Mouse (Mus musculus) thymus, postnatal 10 days (tissue): ENCODE measurements at regions not wholly inside any gene's neighbourhood (a gene's known extent, or its start where the extent isn't known, plus 50 kb on each side); places are given as distances from the start of the nearest gene placed in this dataset.
"Not testable (repeated sequence)": the region's sequence is repeated elsewhere in the genome, so short reads cannot be mapped to it uniquely, and the experiment has no call there.

Experiments used
- DNase-seq, 2 experiments: peaks; one replicate each; pipeline ENCODE4 v3.0.0; 2021; ENCODE audit warnings: low spot score in 2 of 2

GRCm38 (mm10) chr9:51664353-51664752 lies 100.8 kb upstream of the Arhgap20 start:
- DNase-seq: no peak

- no peak for DNase-seq
Observed at GRCm38 (mm10) chr9:51664876-51665275, 100.3 kb upstream of the Arhgap20 start.

- not testable (repeated sequence) for DNase-seq
Observed at GRCm38 (mm10) chr9:51668976-51669375, 96.2 kb upstream of the Arhgap20 start.

- DNase-seq: no peak
Observed at GRCm38 (mm10) chr9:51670531-51670930, 94.6 kb upstream of the Arhgap20 start.

- no peak for DNase-seq
Observed at GRCm38 (mm10) chr9:51686536-51686935, 78.6 kb upstream of the Arhgap20 start.

GRCm38 (mm10) chr9:51714326-51714725 lies 50.8 kb upstream of the Arhgap20 start:
- DNase-seq: no peak
